Mouse (Mus musculus) embryonic stem cell, embryonic (primary cell): ENCODE data around the gene Ifit1bl2.
"Not testable (repeated sequence)": the region's sequence is repeated elsewhere in the genome, so short reads cannot be mapped to it uniquely, and the experiment has no call there.

Experiments used
- CTCF ChIA-PET, 4 experiments: fragments of 300-600 bp in 2 of 4; fragments of 350-600 bp in 2 of 4; sonication (Branson Sonifier 250); formaldehyde crosslinking; loops; one replicate each; lab custom pipeline; 2022; ENCODE audit warnings: inconsistent platforms in 2 of 4; lab: Charles Lee
- POLR2A ChIA-PET, 4 experiments: fragments of 300-600 bp in 2 of 4; fragments of 350-600 bp in 2 of 4; sonication (Branson Sonifier 250); formaldehyde crosslinking; loops; one replicate each; lab custom pipeline; 2022; ENCODE audit warnings: antibody characterized with exemption in 4 of 4, inconsistent platforms in 1 of 4; lab: Charles Lee

Gene Ifit1bl2

DNA sequence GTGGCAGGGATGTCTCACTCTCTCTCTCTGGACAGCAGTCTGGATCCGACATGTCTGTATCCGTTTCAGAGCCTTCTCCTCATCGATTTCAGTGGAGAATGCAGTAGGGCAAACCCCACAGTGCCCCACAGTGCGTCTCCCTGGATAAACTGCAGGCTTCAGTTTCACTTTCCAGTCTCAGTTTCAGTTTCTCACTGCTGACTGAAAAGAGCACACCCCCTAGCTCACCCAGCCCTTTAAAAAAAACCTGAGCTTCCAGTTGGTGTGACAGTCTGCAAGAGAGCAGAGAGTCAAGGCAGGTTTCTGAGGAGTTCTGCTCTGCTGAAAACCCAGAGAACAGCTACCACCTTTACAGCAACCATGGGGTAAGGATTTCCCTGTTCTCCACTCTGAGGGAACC lies at the start of gene Ifit1bl2, which contains the start of gene Ifit1:
Gene Ifit1bl2 (minus strand): TSS at position 121 of the 400 bp plus-strand sequence.
Gene Ifit1 (plus strand): TSS at position 249 of the 400 bp plus-strand sequence.
- ChIA-PET POLR2A (no interaction called here), CTCF (interaction anchor here in 1 of 4 experiments (1.1 to 1.6 kb wide), 2 partner anchors 90 to 92 kb away, joined by 3 to 5 read pairs; no protein-coding TSS in a partner anchor)

DNA sequence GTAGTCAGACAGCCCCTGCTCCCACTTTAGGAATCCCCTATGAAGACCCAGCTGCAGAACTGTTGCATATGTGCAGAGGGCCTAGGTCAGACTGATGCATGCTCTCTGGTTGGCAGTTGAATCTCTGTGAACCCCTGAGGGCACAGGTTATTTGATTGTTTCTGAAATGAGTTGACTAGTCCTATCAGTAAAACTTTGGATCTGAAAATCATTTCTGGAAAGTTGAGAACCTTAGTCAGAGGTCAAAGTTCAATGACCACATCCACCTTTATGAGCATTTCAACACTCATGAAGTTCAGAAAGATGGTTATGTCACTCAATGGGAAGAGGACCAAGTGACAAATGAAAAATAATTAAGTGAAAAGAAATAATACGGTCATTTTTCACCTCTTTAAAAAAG lies 45.0 kb upstream of the Ifit1bl2 start:
- ChIA-PET POLR2A (interaction anchor here in 1 of 4 experiments (0.6 kb wide), 1 partner anchor 124 kb away, joined by 4 read pairs; no protein-coding TSS in a partner anchor), CTCF (interaction anchor here in 2 of 4 experiments (0.6 to 1.0 kb wide), 3 partner anchors 10 to 692 kb away, joined by 3 to 12 read pairs (median 3); no protein-coding TSS in a partner anchor)

DNA sequence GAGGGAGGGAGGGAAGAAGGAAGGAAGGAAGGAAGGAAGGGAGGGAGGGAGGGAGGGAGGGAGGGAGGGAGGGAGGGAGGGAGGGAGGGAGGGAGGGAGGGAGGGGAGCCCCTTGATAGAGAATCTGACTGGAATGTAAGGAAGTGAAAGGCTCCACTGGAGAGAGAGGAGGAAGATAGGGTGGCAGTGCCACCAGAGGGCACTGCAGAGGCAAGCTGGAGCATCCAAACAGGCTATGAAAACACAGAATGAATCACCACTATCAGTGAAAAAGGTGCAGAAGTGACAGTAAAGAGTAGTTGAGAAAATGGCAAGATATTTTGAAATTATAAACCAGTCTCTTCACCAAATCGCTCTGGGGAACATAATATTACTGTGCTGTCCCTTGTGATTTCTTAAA lies 44.3 kb upstream of the Ifit1bl2 start:
- CTCF ChIA-PET: interaction anchor here in 3 of 4 experiments (0.6 to 1.0 kb wide), 3 partner anchors 11 to 28 kb away, joined by 3 to 12 read pairs (median 3); no protein-coding TSS in a partner anchor
- POLR2A ChIA-PET: interaction anchor here in 1 of 4 experiments (0.6 kb wide), 1 partner anchor 123 kb away, joined by 4 read pairs; no protein-coding TSS in a partner anchor

DNA sequence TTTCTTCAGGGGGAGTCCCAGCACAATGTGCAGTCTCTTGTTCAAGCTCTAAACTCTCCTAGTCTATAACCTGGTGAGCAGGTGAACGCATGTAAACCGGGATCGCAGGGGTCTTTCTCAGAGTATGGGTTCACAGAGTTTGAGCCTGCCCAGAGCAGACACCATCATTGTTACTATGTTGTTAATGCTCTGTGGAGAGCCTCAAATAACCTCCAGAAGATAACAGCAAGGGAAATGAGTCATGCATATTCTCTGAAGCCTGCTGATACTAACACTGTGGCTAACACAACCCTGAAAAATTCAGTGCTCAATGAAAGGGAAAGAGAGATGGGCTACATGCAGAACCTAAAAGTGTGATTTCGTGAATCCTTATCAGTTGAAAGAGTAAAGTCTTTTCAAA lies 37.9 kb upstream of the Ifit1bl2 start:
- ChIA-PET CTCF (no interaction called here), POLR2A (no interaction called here)

DNA sequence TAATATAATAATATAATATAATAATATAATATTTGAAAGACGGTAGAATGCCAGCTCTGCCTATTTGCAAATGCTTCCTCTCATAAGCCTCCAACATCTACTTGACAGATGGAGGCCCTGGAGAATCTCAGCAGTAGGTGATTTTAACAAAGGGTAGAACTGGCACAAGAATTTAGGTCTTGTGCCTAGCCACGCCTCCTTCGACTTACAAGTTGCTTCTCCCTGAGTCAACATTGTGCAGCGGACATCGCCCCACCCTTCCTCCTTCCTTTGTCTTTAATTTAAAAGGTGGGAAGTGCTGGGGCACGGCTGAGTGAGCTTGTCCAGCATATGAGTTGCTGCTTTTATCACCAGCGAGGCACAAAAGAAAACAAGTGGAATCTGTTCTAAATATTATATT lies 32.9 kb upstream of the Ifit1bl2 start:
- ChIA-PET CTCF (no interaction called here), POLR2A (no interaction called here)

DNA sequence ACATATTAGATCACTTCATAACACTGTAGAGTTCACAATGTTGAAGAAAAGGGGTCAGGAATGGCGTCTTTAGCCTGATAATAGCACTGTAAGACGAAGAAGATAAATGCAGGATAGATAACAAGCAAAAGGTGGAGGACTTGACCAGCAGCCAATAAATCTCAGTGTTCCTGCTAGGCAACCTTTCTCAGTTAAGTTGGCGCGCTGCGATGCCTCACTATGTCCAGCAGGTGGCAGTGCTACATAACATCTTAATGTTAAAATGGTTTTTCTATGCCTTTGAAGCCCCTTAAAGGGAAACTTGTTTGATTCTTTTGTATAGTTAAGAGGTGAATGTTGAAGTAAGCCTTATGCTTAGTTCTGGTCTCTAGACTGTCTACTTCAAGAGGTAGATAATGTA lies 25.6 kb upstream of the Ifit1bl2 start:
- POLR2A ChIA-PET: no interaction called here
- CTCF ChIA-PET: no interaction called here

DNA sequence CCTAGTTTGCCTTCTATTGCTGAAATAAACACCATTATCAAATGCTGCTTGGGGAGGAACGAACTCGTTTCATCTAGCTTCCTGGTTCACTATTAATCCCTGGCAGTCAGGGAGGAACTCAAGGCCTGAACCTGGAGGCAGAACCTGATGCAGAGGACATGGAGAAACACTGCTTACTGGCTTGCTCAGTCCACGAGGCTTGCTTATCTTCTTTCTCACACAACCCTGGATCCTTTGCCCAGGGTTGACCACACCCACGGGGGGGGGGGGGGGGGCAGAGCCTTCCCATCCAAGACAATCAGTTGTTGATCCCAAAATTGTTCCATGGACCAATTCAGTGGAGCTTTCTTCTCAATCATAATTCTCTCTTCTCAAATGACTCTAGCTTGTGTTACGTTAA lies 22.2 kb upstream of the Ifit1bl2 start:
- ChIA-PET CTCF (interaction anchor here in 3 of 4 experiments (1.1 to 1.9 kb wide), 6 partner anchors 112 to 419 kb away, joined by 3 to 13 read pairs (median 4); partner anchors contain the start of gene Ifit2 (in 3 of the 3)), POLR2A (interaction anchor here in 2 of 4 experiments (0.6 to 1.0 kb wide), 4 partner anchors 9 to 93 kb away, joined by 3 to 5 read pairs (median 4); no protein-coding TSS in a partner anchor)

DNA sequence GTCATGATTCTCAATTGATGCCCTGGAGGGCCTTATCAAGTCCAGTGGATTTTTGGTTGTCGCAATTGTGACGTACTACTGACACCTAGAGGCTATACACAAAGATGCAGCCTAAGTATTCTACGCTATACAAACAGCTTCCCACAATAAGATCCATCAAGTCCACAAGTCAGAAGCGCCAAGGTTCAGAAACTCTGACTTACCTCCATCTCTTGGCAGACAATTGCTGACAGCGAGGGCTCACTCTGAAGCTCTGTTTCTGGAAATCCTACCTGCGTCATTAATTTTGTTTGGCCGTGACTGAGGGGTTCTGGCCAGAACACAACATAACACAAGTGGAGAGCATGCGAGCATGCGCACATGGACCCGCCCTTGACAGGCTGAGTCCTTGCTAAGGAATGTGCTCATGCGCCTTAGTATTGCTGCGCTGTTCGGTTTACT lies 21.5 kb upstream of the Ifit1bl2 start:
- CTCF ChIA-PET: interaction anchor here (0.5 to 1.9 kb wide), 13 partner anchors 23 to 418 kb away, joined by 3 to 13 read pairs (median 3); partner anchors contain the start of gene Ifit2 (in 3 of the 4)
- POLR2A ChIA-PET: no interaction called here

DNA sequence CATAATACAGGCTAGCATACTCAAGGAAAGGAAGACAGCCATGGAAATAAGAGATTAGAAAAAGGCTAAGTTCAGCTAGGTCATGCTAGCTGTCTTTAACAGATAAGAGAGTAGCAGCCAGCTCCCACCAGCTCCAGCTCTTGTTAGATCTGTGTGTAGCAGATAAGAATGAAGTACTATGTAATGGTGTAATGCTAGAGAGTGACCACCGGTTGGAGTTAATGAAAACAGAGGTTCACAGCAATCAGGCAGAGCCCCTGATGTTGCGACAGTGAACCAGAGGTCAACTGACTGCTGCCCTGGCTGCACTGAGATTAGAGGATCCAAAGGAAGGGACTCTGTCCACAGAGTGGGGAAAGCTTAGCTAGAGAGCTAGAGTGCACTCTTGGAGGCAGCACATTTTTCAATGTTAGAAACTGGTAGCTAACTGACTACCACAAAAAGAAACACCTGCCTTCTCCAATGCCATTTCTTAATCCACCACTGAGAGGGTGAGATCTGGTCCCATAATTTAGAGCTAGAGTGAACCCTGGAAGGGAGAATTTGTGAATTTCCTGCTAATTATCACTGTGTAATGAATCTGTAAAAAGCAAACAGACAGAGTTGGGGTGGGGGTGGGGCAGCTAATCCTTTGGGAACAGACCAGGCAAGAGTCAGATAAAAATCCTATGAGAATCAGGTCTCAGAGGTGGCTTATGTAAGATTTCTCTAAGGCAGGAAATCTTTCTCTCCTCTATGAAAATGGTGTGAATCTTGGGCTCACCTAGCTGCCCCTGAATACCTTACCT lies 16.2 kb upstream of the Ifit1bl2 start:
- ChIA-PET CTCF (interaction anchor here in 2 of 4 experiments (0.7 to 1.6 kb wide), 4 partner anchors 19 to 413 kb away, joined by 3 to 5 read pairs (median 4); partner anchors contain the start of gene Ifit2 (in 1 of the 2)), POLR2A (interaction anchor here in 1 of 4 experiments (0.6 to 1.2 kb wide), 2 partner anchors 14 to 101 kb away, joined by 3 to 4 read pairs; no protein-coding TSS in a partner anchor)

DNA sequence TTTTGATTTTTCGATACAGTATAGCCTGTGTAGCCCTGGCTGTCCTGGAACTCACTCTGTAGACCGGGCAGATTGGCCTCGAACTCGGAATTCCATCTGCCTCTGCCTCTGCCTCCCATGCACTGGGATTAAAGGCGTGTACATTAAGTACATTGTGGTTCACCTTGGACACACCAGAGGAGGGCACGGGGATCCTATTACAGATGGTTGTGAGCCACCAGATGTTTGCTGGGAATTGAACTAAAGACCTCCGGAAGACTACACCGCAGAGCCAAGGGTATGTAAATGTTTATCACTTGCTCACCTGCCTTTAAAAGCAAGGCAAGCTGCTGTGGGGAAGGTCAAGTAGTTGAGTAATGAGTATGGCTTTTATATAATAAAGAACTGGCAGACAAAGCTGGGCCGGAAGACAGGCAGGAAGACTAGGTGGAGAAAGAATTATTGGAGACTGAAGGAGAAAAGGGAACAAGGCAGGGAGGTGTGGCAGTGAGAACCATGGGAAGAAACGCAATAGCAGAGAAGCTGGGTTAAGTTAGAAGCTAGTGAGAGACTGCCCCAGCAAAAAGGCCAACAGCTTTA lies 14.8 kb upstream of the Ifit1bl2 start:
- ChIA-PET POLR2A (interaction anchor here in 1 of 4 experiments (1.2 to 1.4 kb wide), 2 partner anchors 13 to 186 kb away, joined by 3 read pairs; no protein-coding TSS in a partner anchor), CTCF (interaction anchor here in 3 of 4 experiments (0.5 to 1.2 kb wide), 4 partner anchors 104 to 916 kb away, joined by 3 to 10 read pairs (median 5); partner anchors contain the start of gene Ifit2 (in 1 of the 3))

DNA sequence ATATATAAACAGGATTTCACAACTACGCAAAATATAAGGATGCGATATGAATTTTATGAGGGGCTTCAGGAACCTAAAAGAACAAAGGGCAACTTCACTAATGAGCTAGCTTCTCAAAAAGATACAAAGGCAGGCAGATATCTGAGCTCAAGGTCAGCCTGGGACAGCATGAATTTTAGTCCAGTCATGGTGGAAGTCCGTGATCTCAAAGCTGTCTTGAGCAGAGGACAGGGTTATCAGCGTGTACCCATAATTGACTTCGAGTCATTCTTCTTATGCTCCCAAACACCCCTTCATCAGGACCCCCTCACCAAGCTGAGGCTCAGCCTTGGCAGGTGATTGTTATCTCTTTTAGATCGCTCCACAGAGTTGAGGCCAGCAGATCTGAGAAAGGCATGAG lies 10.5 kb upstream of the Ifit1bl2 start:
- CTCF ChIA-PET: no interaction called here

DNA sequence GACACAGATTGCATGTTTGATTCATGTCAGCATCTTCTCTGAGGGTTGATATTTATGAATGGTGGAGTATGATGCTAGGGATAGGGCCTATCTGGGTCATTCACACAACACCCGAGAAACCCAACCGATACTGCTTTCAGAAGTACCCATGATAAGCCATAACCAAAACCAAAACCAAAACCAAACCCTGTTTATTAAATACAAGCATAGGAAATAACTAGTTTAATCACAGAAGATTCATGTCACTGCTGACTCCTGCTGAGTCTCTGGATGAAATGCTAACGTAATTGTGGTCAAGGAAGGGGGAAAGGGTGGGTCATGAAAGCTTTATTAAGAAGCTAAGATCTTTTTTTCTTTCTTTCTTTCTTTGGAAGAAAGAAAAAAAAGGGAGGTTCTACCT lies 9.7 kb upstream of the Ifit1bl2 start:
- ChIA-PET CTCF (no interaction called here), POLR2A (no interaction called here)

More for the DNA sequence above, 10.5 kb upstream of the Ifit1bl2 start:
- POLR2A ChIA-PET: no interaction called here

DNA sequence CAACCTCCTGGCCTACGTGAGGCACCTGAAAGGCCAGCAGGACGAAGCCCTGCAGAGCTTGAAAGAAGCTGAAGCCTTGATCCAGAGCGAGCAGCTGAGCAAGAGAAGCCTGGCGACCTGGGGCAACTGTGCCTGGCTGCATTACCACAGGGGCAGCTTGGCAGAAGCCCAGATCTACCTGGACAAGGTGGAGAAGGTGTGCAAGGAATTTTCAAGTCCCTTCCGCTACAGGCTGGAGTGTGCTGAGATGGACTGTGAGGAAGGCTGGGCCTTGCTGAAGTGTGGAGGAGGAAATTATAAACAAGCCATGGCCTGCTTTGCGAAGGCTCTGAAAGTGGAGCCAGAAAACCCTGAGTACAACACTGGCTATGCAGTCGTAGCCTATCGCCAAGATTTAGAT lies 7.1 kb upstream of the Ifit1bl2 start:
- POLR2A ChIA-PET, CTCF ChIA-PET: not testable (repeated sequence)

DNA sequence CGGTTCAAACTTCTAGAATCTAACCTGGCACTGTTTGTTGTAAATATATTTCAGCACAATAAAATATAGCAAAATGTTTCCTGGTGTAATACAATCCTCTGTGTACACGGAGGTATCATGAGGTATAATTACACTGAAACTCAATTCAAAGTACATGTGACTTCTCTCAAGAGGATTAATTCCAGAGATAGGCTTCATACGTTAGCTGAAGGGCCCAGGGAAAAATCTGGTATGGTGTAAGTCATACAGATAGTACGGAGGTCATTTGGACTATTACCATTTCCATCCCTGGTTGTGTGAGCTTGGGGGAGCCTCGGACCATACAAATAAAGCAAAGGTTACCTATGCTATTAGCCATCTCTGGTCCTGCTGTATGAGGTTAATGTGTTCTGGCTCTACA lies 2.1 kb upstream of the Ifit1bl2 start:
- ChIA-PET POLR2A (interaction anchor here in 1 of 4 experiments (1.4 kb wide), 1 partner anchor 13 kb away, joined by 3 read pairs; no protein-coding TSS in a partner anchor), CTCF (no interaction called here)

DNA sequence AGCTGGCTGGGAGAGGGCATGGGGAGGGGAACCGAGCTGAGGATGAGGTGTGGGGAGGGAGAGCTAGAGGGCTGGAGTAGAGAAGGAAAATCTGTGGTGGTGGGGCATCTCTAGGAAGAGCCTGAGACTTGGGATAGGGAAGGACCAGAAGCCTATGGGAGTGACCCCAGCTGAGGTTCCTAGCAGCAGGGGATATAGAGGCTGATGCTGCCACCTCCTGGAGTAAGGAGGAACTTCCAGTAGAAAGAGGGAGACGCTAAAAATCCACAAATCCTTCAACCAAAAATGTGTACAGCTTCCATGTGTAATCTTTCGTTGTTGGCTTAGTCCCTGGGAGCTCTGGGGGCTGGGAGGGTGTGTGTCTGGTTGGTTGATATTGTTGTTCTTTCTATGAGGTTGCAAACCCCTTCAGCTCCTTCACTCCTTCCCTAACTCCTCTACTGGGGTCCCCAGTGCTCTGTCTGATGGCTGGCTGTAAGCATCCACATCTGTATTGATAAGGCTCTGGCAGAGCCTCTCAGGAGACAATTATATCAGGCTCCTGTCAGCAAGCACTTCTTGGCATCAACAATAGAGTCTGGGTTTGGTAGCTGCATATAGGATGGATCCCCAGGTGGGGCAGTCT lies 3.5 kb downstream of the Ifit1bl2 start:
- CTCF ChIA-PET: interaction anchor here (0.5 to 3.9 kb wide), 21 partner anchors 15 to 1790 kb away, joined by 3 to 41 read pairs (median 4); partner anchors contain the start of gene Ifit2 (in 3 of the 4)
- POLR2A ChIA-PET: interaction anchor here in 1 of 4 experiments (0.9 kb wide), 1 partner anchor 26 kb away, joined by 5 read pairs; no protein-coding TSS in a partner anchor

DNA sequence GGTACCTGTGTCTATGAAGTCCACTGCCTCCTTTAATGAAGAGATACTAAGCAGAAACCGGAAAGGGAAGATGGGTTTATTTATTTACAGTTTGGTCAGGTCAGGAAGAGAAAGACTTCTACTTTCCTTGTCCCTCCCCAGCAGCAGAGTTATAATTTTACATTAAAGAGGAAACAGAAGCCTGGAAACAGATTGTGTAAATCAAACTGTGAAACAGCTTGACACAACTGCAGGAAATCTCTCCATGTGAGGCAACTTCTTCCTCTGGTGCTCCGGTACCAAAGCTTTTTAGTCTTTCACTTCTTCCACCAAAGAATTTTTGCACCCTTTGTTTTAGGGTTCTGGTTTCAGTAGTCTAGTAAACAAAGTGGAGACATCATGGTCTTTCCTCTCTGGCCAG lies 7.1 kb downstream of the Ifit1bl2 start:
- ChIA-PET CTCF (interaction anchor here in 1 of 4 experiments (0.8 kb wide), 1 partner anchor 245 kb away, joined by 4 read pairs; no protein-coding TSS in a partner anchor), POLR2A (no interaction called here)

DNA sequence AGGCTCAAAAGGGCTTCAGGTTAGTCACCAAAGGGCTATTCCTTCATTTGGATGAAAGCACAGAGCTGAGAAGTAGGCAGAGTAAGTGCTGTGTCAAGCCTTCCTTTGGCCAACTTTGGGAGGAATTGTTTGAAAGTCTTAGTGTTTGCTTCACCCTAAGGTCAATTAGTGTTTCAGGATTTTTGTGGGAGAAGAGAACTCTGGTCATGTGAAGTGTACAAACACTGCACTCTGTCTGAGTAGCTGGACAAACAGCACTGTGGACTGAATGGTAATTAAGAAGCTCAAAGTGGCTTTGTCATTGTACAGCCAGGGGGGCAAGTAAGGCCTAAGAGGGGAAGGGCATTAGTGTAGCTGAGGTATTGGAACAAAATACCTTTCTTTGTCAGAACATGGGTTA lies 9.1 kb downstream of the Ifit1bl2 start:
- POLR2A ChIA-PET: no interaction called here

DNA sequence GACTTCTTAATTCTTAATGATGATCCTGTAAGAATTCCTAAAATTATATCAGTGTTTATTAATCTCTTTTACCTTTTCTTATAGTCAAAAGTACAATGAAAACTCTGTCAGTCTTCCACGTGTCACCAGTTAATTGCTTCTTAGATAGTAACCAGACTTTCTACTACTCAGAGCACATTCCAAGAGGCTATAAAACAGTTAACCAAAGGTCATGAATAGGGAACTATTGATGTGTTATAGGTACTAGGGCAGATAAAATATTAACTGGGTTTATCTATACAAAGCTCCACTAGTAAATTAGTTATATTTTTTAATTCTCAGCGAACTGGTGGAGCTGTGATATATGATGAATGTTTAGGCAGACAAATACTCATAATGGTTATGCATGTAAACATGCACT lies 13.0 kb downstream of the Ifit1bl2 start:
- ChIA-PET CTCF (no interaction called here), POLR2A (no interaction called here)

More for the DNA sequence above, 9.1 kb downstream of the Ifit1bl2 start:
- CTCF ChIA-PET: no interaction called here
